Mouse (Mus musculus) megakaryocyte, embryonic 14.5 days (primary cell): Measurements from ENCODE around the gene Bach2.

Experiments
- FLI1 ChIP-seq: IDR thresholded peaks from 2 replicates; pipeline ENCODE4 v1.6.1; 2012; ENCODE audit warnings: low read length, inconsistent platforms, mixed read lengths
- GATA1 ChIP-seq: IDR thresholded peaks from 3 replicates; pipeline ENCODE4 v1.6.1; 2012; ENCODE audit warnings: mixed read lengths, low read length, inconsistent platforms, borderline replicate concordance

DNA sequence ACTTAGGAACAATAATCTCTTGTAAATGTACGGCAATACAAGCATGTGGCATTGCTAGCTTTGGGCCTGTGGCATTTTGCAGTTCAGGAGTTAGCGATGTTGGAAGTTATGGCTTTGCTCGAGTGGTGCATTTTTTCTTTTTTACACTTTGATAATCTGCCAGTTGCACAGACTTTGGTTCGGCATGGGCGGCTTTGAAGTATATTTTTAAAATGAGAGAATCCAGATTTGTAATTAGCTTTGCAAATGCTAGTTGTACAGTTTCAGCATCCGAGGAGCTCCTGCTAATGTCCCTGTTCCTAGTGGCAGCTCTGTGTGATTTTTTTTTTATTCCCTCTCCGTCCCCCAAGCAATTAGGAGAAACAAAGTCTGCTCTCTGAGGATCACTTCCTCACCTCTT is 176.4 kb downstream of the Bach2 start:
- no peak for TF ChIP-seq GATA1
- TF ChIP-seq FLI1: no peak
